Mouse (Mus musculus) layer of hippocampus, adult 11-12 months (tissue): ENCODE measurements around the gene Klf1.
A peak's percentile ranks its signal among the peaks of the same experiment; 100 is the strongest.

Source experiments
- DNase-seq: peaks from one replicate; pipeline ENCODE4 v3.0.0; 2022; ENCODE audit warnings: low spot score

Gene Klf1

GRCm38 (mm10) chr8:84901752-84902151 lies at the start of gene Klf1:
Klf1 (plus strand) TSS chr8:84901928.
- no peak for DNase-seq

DNA sequence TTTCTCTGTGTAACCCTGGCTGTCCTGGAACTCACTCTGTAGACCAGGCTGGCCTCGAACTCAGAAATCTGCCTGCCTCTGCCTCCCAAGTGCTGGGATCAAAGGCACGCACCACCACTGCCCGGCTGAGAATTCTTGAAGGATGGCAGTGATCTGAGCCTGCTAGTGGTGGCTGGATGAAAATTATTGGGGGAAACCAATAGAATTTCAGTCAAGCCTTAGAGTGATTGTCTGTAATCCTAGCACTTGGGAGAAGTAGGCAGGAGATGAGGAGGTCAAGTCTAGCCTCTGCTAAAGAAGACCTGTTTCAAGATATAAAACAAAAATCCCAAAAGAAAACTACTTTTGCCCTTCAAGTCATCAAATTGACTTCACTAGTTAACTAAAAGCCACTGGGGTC lies 45.3 kb upstream of the Klf1 start:
- DNase-seq: no peak

- peak; percentile 94 for DNase-seq
Measured at GRCm38 (mm10) chr8:84856864-84857441, 44.8 kb upstream of the Klf1 start, which contains the start of gene Farsa. Farsa (plus strand) TSS chr8:84856989.

DNA sequence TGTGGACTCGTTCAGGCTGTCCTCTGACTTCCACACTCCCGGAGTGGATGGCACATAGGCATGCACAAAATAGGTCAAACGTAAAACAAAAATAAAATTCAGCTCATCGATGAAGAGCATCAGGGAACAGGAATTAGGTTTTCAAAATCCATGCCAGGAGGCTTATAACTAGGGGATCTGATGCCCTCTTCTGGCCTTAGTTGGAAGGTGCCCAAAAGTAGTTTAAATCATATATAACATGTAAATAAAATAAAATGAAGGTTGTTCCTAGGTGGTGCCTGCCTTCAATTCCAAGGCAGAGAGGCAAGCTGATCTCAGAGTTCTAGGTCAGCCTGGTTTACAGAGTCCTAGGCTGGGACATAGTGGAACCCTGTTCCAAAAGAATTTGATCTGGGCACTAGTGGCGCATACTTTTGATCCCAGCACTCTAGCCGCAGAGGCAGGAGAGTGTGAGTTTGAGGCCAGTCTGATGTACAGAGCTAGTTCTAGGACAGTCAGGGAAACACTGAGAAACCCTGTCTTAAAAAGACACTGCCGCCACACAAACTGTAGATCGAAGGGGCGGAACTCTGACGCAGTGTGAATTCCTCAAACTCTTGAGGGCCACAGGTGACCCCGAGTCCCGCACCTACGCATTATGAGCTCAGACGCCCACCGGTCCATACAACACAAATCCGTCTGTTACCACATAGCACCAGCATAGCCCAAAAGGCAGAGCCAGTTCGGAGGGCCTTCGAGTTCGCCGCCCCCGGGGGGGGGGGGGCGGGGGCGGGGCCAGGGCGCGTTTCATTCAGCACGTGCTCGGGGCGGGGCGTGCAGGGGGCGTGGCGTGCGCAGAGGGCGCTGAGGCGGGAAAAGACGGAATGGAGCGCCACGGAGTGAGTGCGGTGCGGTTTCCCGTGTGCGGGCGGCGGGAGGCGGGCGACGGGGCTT lies 30.1 kb upstream of the Klf1 start, which contains the start of gene Syce2:
TSS of gene Syce2 (plus strand) at position 736 of the 933 bp plus-strand sequence.
- peak; percentile 56 for DNase-seq

DNA sequence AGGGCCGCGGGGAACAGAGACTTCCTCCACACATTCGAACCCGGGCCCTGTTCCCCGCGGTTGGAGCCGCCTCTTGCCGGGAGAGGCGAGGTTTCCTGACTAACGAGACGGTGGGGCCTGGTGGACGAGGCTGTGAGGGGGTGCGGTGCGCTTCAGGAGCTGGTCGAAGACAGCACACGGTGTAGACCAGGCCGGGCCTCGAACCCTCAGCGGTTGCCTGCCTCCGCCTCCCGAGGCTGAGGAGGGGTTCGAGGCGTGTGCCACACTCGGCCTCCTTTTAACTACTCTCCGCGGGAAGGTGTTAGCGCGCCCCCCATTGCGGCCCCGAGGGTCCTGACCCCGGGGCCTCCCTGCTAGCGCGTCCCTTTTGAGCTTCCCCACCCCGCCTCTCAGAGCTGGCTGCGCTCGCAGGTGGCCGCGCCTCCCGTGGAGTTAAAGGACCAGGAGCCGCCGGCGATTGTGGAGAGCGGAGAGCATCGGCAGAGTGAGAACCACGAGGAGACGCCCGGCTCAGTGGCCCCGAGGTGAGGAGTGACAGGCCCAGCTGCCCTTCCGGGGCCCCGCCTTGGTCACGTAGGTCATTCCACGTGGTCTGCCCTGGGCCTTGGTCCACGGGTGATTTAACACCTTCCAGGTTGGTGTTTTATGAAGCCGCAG lies 29.3 kb upstream of the Klf1 start:
- DNase-seq: no peak

GRCm38 (mm10) chr8:84873016-84873415 lies 28.7 kb upstream of the Klf1 start:
- no peak for DNase-seq

GRCm38 (mm10) chr8:84874339-84874738 lies 27.4 kb upstream of the Klf1 start:
- no peak for DNase-seq

DNA sequence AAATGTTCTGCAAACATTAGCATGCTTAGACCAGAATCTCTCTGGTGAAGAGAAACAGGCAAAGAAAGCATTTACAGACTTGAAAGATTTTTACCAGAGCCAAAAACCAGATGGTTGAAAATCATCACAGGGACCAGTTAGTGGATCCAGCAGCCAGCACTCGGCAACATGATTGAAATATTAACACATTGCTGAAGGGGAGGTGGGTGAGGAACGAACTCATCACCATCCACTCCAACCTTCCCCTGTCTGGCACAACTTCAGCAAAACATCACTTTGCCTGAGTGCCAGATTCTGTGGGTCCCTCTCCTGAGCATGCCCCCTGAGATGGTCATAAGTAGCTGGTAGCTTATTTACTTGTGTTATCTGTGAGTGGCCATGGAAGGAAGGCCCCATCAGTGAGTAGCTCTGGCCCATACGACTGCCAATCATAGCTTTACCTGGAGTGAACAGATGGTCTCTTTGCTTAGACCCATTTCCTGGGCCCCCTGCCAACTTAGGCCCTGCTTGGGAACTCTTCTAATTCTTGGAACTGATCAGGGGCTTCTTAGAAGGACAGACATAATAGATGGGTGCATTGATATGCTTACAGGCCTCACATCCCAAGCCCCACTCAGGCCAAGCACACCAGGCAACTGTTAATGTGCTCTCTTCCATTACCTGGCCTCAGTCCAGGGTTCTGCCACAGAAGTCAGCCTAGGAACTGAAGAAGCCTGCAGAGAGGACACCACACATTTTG lies 24.3 kb upstream of the Klf1 start:
- DNase-seq: no peak

DNA sequence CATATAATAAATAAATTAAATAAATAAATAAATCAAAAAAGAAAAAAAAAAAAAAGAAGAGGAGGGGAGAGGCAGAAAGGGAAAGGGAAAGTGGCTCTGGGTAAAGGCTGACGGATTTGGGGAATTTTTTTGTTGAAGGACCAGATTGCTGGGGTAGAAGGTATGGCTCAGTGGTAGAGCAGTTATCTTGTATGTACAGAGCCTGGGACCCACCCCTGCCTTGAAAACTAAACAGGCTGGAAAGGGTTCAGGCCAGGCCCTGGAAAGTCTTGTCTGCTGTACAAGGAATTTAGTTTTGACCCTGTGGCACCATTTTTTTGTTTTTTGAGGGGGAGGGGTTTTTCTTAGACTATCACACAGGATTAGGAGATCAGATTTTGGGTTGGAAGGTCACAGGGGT lies 22.8 kb upstream of the Klf1 start:
- no peak for DNase-seq

DNA sequence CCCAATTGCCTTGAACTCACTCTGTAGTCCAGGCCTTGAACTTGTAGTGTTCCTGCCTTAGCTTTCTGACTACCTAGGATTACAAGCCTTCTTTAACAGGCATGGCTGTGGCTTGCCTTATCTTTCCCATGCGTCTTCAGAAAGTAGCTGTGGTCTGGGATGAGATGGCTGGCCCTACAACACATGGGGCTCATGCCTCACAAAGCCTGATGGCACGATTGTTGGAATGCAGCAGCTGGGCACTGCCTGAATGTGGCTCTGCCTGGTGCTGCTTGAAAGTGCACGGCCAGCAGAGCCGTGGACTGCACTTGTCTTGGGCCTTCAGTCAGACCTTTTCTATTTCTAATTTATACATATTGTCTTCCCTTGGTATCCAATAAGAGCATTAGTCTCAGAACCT lies 17.0 kb upstream of the Klf1 start:
- DNase-seq: no peak

- DNase-seq: no peak
Measured at GRCm38 (mm10) chr8:84888280-84888679, 13.4 kb upstream of the Klf1 start.

DNA sequence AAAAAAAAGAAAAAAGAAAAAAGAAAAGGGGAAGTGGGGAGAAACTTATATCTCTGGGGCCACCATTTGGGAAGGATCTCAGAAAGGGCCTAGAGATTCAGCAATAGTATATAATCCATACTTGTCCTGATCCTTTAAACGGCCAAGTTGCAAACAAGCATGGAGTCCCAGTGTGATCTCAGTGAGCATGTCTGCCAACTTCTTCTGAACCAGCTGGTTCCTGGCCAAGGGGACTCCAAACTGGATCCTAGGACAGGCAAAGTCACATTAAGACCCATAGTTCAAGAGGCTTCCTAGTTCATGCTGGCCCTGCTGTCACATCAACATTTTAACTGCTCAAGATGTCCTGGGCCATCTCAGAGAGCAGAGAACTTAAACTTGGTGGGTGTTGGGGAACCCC lies 12.6 kb upstream of the Klf1 start:
- no peak for DNase-seq

DNA sequence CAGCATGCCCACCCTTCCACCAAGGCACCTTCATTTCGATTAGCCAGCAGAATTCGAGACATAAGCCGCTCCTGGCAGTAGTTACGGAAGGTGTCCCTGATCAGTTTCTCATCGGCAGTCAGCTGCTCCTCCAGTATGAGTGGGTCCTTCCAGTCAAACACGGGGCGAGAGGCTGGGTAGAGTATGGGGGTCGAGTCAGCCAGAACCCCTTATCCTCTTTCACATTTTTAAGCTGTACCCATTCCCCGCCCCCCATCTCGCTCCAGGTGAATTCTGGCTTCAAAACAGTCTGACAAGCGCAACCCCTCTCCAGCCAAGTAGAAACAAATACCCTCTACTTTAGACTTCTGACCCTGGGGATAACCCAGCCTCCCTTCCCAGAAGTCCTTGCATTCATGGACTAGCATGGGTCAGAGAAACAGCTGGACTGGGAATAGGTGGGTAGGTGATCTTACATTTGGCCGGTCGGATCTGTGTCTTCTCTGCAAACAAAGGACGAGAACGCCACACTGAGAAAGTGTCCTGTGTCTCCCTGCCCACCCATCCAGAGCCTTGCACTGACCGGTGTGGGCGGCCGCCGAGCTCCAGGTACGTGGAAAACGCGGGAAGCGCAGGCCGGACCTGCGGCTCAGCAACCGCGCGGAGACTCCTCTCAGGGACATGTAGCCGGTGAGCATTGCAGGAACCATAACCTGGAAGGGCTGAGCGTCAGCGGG lies 8.6 kb upstream of the Klf1 start:
- DNase-seq: no peak

DNA sequence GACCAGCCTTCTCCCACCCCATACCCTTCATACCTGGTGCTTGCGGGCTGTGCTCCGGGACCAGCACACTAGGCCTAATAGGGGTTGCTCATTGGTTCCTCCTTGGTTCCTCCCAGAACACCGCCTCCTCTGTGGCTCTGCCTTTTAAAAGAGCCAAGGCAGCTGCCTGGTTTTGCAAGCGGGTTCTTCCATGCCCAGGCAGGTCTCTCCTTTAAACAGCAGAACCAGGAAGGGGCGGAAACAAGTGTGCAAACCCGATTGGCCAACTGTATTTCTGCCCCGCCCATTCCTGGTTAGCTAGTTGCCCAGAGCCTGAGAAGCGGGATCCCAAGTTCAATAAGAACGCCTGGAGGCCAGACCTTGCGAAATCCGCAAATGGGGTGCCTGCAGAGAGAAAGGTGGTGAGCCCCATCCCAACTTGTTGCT lies 8.0 kb upstream of the Klf1 start, which contains the start of gene Gcdh:
TSS of gene Gcdh (minus strand) at position 213 of the 426 bp plus-strand sequence.
- DNase-seq: peak; percentile 94

GRCm38 (mm10) chr8:84895963-84896362 lies 5.8 kb upstream of the Klf1 start:
- DNase-seq: no peak

- DNase-seq: no peak
Measured at GRCm38 (mm10) chr8:84901071-84901470, 657 bp upstream of the Klf1 start.

DNA sequence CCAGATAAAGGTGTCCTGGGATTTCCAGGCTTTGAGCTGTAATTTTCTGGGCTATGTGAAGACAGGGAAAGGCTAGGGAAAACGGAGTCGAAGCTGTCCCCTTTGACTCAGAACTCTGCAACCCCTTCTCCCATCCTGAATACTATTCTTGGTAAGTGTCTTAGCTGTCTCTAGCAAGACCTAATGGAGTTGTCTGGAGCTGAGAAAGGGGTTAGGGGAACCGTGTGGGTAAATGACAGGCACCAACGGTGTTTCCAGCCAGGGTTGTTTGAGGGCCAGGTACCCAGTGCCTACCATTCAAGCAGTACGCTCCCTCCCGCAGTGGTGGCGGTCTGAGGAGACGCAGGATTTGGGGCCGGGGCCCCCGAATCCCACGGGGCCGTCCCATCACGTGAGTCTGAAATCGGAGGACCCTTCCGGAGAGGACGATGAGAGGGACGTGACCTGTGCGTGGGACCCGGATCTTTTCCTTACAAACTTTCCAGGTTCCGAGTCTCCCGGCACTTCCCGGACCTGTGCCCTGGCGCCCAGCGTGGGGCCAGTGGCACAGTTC lies 715 bp downstream of the Klf1 start:
- no peak for DNase-seq

DNA sequence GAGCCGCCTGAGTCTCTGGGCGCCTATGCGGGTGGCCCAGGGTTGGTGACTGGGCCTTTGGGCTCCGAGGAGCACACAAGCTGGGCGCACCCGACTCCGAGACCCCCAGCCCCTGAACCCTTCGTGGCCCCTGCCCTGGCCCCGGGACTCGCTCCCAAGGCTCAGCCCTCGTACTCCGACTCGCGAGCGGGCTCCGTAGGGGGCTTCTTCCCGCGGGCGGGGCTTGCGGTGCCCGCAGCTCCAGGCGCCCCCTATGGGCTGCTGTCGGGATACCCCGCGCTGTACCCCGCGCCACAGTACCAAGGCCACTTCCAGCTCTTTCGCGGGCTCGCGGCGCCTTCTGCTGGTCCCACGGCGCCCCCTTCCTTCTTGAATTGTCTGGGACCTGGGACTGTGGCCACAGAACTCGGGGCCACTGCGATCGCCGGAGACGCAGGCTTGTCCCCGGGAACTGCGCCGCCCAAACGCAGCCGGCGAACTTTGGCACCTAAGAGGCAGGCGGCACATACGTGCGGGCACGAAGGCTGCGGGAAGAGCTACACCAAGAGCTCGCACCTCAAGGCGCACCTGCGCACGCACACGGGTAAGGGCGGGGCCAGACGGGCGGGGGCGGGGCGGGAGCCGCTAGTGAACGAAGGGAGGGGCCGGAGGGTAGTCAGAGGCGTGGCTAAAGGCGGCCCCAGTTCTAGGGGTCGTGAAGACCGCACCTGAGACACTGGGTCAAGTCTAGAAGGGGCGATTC lies 1.4 kb downstream of the Klf1 start:
- DNase-seq: peak; percentile 96

GRCm38 (mm10) chr8:84904351-84904750 lies 2.6 kb downstream of the Klf1 start:
- no peak for DNase-seq

DNA sequence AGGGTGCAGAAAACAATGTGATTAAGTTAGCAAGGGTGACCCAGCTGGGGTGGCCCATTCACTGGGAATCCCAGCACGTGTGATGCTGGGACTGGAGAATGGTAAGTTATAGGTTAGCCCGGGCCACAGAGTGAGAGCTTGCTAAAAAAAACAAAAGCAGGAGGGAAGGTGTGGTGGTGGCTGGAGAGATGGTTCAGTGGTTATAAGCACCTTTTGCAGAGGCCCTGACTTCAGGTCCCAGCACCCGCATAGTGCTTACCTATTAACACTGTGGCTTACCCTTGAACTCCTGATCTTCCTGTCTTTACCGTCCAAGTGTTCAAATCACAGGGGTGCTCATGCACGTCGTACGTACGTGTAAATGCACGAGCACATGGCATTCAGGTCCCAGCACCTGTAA lies 5.3 kb downstream of the Klf1 start:
- DNase-seq: no peak
